Comparison of ENCODE assay signal across 8 mouse cellular contexts in genomic region chr11:94630199-94631011, GRCm38 (mm10). TPM values are rescaled to one million over a fixed set of nuclear protein-coding genes. Genes with fewer than 3 reads are reported as not detected.
DNase-seq lines count a peak whose midpoint lies in the region; ATAC-seq and TF ChIP-seq lines count a peak whose summit lies in the region.

No protein-coding gene starts in this region.

- 9% methylated on average over 26 of the region's 26 CpGs for WGBS in forebrain, embryonic 13.5 days
- 15% methylated on average over 26 of the region's 26 CpGs for WGBS in limb, embryonic 12.5 days
- 19% methylated on average over 26 of the region's 26 CpGs for WGBS in midbrain, embryonic 11.5 days
- 10% methylated on average over 26 of the region's 26 CpGs for WGBS in stomach, embryonic 15.5 days

- peak overlapping the region; percentile 93 for H3K4me2 ChIP-seq in forebrain, embryonic 13.5 days
- peak overlapping the region; percentile 86 for H3K4me2 ChIP-seq in limb, embryonic 12.5 days
- H3K4me2 ChIP-seq in midbrain, embryonic 11.5 days = peak overlapping the region; percentile 81
- peak overlapping the region; percentile 78 for H3K4me2 ChIP-seq in stomach, embryonic 15.5 days

- peak; percentile 33; the same call in 1 of the 2 replicates for ATAC-seq in forebrain, embryonic 13.5 days
- peak; percentile 57; the same call in 1 of the 2 replicates for ATAC-seq in limb, embryonic 12.5 days (ENCODE audit: insufficient number of reproducible peaks, insufficient read depth, low FRiP score, low TSS enrichment, low read depth)
- no peak for ATAC-seq in midbrain, embryonic 11.5 days (ENCODE audit: low FRiP score)
- 0 out of 2 replicates have a peak, but pooled peaks have one; percentile 3 for ATAC-seq in stomach, embryonic 15.5 days (ENCODE audit: insufficient read depth, low FRiP score, low read depth)

- TF ChIP-seq POLR2A in brain, embryonic 14.5 days (IDR thresholded peaks at IDR 0.05; ENCODE audit: borderline replicate concordance, extremely low read depth, insufficient read depth, insufficient read length, poor library complexity, severe bottlenecking) = no peak

- no peaks in the 10 kb centered on the region for H3K9me3 ChIP-seq in forebrain, embryonic 13.5 days (replicated peaks)
- H3K9me3 ChIP-seq in limb, embryonic 12.5 days = no peaks in the 10 kb centered on the region
- H3K9me3 ChIP-seq in midbrain, embryonic 11.5 days (ENCODE audit: control insufficient read depth, low read length) = no peaks in the 10 kb centered on the region
- H3K9me3 ChIP-seq in stomach, embryonic 15.5 days = no peaks in the 10 kb centered on the region

- peak overlapping the region; percentile 90 for H3K9ac ChIP-seq in forebrain, embryonic 13.5 days
- H3K9ac ChIP-seq in limb, embryonic 12.5 days (replicated peaks) = peak overlapping the region; percentile 82
- H3K9ac ChIP-seq in midbrain, embryonic 11.5 days (ENCODE audit: low read length) = peak overlapping the region; percentile 80
- peak overlapping the region; percentile 81 for H3K9ac ChIP-seq in stomach, embryonic 15.5 days

- peaks cover 14% of the 10 kb centered on the region for H3K4me1 ChIP-seq in forebrain, embryonic 13.5 days
- peaks cover 12% of the 10 kb centered on the region for H3K4me1 ChIP-seq in limb, embryonic 12.5 days (replicated peaks)
- H3K4me1 ChIP-seq in midbrain, embryonic 11.5 days (ENCODE audit: control insufficient read depth, insufficient read depth, low read length) = peaks cover 6% of the 10 kb centered on the region
- H3K4me1 ChIP-seq in stomach, embryonic 15.5 days = peaks cover 5% of the 10 kb centered on the region; the same call in 1 of the 2 replicates

- DNase-seq in cerebellum, adult 18-20 months = peak; percentile 10 to 32
- no peak for DNase-seq in cerebellum, adult 11 months
- peak; percentile 40 for DNase-seq in brain, embryonic 14.5 days (ENCODE audit: low read depth)
- peak; percentile 45 to 60 for DNase-seq in heart, postnatal 36 days
- peak; percentile 92 for DNase-seq in midbrain, embryonic 11.5 days (ENCODE audit: low spot score, missing footprints)

- peaks cover 37% of the 10 kb centered on the region for H3K36me3 ChIP-seq in forebrain, embryonic 13.5 days (ENCODE audit: poor library complexity, severe bottlenecking)
- H3K36me3 ChIP-seq in limb, embryonic 12.5 days = peaks cover 39% of the 10 kb centered on the region
- H3K36me3 ChIP-seq in midbrain, embryonic 11.5 days (ENCODE audit: control insufficient read depth, insufficient read depth, low read length) = peaks cover 14% of the 10 kb centered on the region; the same call in 1 of the 2 replicates
- H3K36me3 ChIP-seq in stomach, embryonic 15.5 days = peaks cover 23% of the 10 kb centered on the region

- peak overlapping the region; percentile 99 for H3K4me3 ChIP-seq in forebrain, embryonic 13.5 days
- peak overlapping the region; percentile 88 for H3K4me3 ChIP-seq in limb, embryonic 12.5 days (replicated peaks)
- H3K4me3 ChIP-seq in midbrain, embryonic 11.5 days (ENCODE audit: low read depth, low read length) = peak overlapping the region; percentile 77
- peak overlapping the region; percentile 99 for H3K4me3 ChIP-seq in stomach, embryonic 15.5 days (replicated peaks)

- peak overlapping the region; percentile 63 for H3K27ac ChIP-seq in forebrain, embryonic 13.5 days
- H3K27ac ChIP-seq in limb, embryonic 12.5 days = peak overlapping the region; percentile 56
- no peak overlapping the region for H3K27ac ChIP-seq in midbrain, embryonic 11.5 days (ENCODE audit: low read depth, low read length)
- peak overlapping the region; percentile 82 for H3K27ac ChIP-seq in stomach, embryonic 15.5 days

- intact Hi-C loops in heart, postnatal 36 days (cut with DNase I) = loop anchor here (5.0 kb wide), 1 partner anchor 87 kb away; no protein-coding TSS in a partner anchor

- no peak for TF ChIP-seq CTCF in brain, embryonic 14.5 days (IDR thresholded peaks at IDR 0.05; ENCODE audit: borderline replicate concordance, extremely low read depth, insufficient read depth, insufficient read length)

- H3K27me3 ChIP-seq in forebrain, embryonic 13.5 days = no peaks in the 10 kb centered on the region
- no peaks in the 10 kb centered on the region for H3K27me3 ChIP-seq in limb, embryonic 12.5 days
- no peaks in the 10 kb centered on the region for H3K27me3 ChIP-seq in midbrain, embryonic 11.5 days (ENCODE audit: control insufficient read depth, insufficient read depth, low read length)
- no peaks in the 10 kb centered on the region for H3K27me3 ChIP-seq in stomach, embryonic 15.5 days (replicated peaks)

RNA-seq across cellular contexts. Expression of gene Lrrc59, which starts 0.8 kb away (rescaled TPM):
- polyA plus RNA-seq in brain, embryonic 14.5 days (2012; rRNA removed) = 89.6 and 112 TPM in 2 replicates
- polyA plus RNA-seq in forebrain, embryonic 13.5 days (2015; fragmentation: Nextera tagmentation; extraction: Ambion mirVana) = 165 and 182 TPM in 2 replicates
- 10 to 100 TPM; 31.1 to 33.8 TPM for total RNA-seq in heart, postnatal 36 days (2021)
- polyA plus RNA-seq in limb, embryonic 12.5 days (2016; fragmentation: Nextera tagmentation; extraction: Ambion mirVana) = 205 and 217 TPM in 2 replicates
- polyA plus RNA-seq in midbrain, embryonic 11.5 days (2014; fragmentation: Nextera tagmentation; extraction: Ambion mirVana) = 183 and 199 TPM in 2 replicates
- polyA plus RNA-seq in stomach, embryonic 15.5 days (2015; fragmentation: Nextera tagmentation; extraction: Ambion mirVana) = 223 and 264 TPM in 2 replicates

RNA-seq across cellular contexts. Expression of gene Mrpl27, which starts 23.2 kb away (rescaled TPM):
- polyA plus RNA-seq in brain, embryonic 14.5 days (2012; rRNA removed) = 85.5 and 89.5 TPM in 2 replicates
- 144 and 153 TPM in 2 replicates for polyA plus RNA-seq in forebrain, embryonic 13.5 days (2015; fragmentation: Nextera tagmentation; extraction: Ambion mirVana)
- total RNA-seq in heart, postnatal 36 days (2021) = 10 to 100 TPM; 59.2 to 60.1 TPM
- 144 and 148 TPM in 2 replicates for polyA plus RNA-seq in limb, embryonic 12.5 days (2016; fragmentation: Nextera tagmentation; extraction: Ambion mirVana)
- 125 and 129 TPM in 2 replicates for polyA plus RNA-seq in midbrain, embryonic 11.5 days (2014; fragmentation: Nextera tagmentation; extraction: Ambion mirVana)
- polyA plus RNA-seq in stomach, embryonic 15.5 days (2015; fragmentation: Nextera tagmentation; extraction: Ambion mirVana) = 136 and 150 TPM in 2 replicates

RNA-seq across cellular contexts. Expression of gene Eme1, which starts 23.4 kb away (rescaled TPM):
- polyA plus RNA-seq in brain, embryonic 14.5 days (2012; rRNA removed) = 7.3 and 13.5 TPM in 2 replicates
- polyA plus RNA-seq in forebrain, embryonic 13.5 days (2015; fragmentation: Nextera tagmentation; extraction: Ambion mirVana) = 26.6 and 31.7 TPM in 2 replicates
- total RNA-seq in heart, postnatal 36 days (2021) = under 1 TPM in 1 of 2 experiments, not detected in 1; 0.25 TPM
- polyA plus RNA-seq in limb, embryonic 12.5 days (2016; fragmentation: Nextera tagmentation; extraction: Ambion mirVana) = 37.1 and 42.2 TPM in 2 replicates
- polyA plus RNA-seq in midbrain, embryonic 11.5 days (2014; fragmentation: Nextera tagmentation; extraction: Ambion mirVana) = 46.8 and 47.7 TPM in 2 replicates
- 16.6 and 17.6 TPM in 2 replicates for polyA plus RNA-seq in stomach, embryonic 15.5 days (2015; fragmentation: Nextera tagmentation; extraction: Ambion mirVana)

RNA-seq across cellular contexts. Expression of gene Acsf2, which starts 28.7 kb away (rescaled TPM):
- 7.2 and 9.7 TPM in 2 replicates for polyA plus RNA-seq in brain, embryonic 14.5 days (2012; rRNA removed)
- polyA plus RNA-seq in forebrain, embryonic 13.5 days (2015; fragmentation: Nextera tagmentation; extraction: Ambion mirVana) = 1.4 and 1.8 TPM in 2 replicates
- 10 to 100 TPM; 26.5 to 28.9 TPM for total RNA-seq in heart, postnatal 36 days (2021)
- polyA plus RNA-seq in limb, embryonic 12.5 days (2016; fragmentation: Nextera tagmentation; extraction: Ambion mirVana) = 5.0 and 6.0 TPM in 2 replicates
- polyA plus RNA-seq in midbrain, embryonic 11.5 days (2014; fragmentation: Nextera tagmentation; extraction: Ambion mirVana) = 4.9 TPM in 2 replicates
- polyA plus RNA-seq in stomach, embryonic 15.5 days (2015; fragmentation: Nextera tagmentation; extraction: Ambion mirVana) = 4.4 and 6.4 TPM in 2 replicates

RNA-seq across cellular contexts. Expression of gene Xylt2, which starts 46.9 kb away (rescaled TPM):
- polyA plus RNA-seq in brain, embryonic 14.5 days (2012; rRNA removed) = 19.5 and 24.1 TPM in 2 replicates
- polyA plus RNA-seq in forebrain, embryonic 13.5 days (2015; fragmentation: Nextera tagmentation; extraction: Ambion mirVana) = 8.2 and 8.7 TPM in 2 replicates
- 10 to 100 TPM in 1 of 2 experiments, 1 to 10 TPM in 1; 10.0 to 10.4 TPM for total RNA-seq in heart, postnatal 36 days (2021)
- 24.7 and 31.9 TPM in 2 replicates for polyA plus RNA-seq in limb, embryonic 12.5 days (2016; fragmentation: Nextera tagmentation; extraction: Ambion mirVana)
- 8.2 and 12.0 TPM in 2 replicates for polyA plus RNA-seq in midbrain, embryonic 11.5 days (2014; fragmentation: Nextera tagmentation; extraction: Ambion mirVana)
- polyA plus RNA-seq in stomach, embryonic 15.5 days (2015; fragmentation: Nextera tagmentation; extraction: Ambion mirVana) = 19.3 and 20.3 TPM in 2 replicates
